Mouse (Mus musculus) macrophage (primary cell): ENCODE data around the gene Kmt2a. TPM values are rescaled to one million over a fixed set of nuclear protein-coding genes. Genes with fewer than 3 reads are reported as not detected.
A peak's percentile ranks its signal among the peaks of the same experiment; 100 is the strongest.

Experiments
- H3K27ac ChIP-seq: fragments of 350-480 bp; formaldehyde crosslinking; 2 replicates; pipeline ENCODE4 v1.9.0; 2021
- H3K36me3 ChIP-seq: fragments of 350-480 bp; formaldehyde crosslinking; 2 replicates; pipeline ENCODE4 v1.9.0; 2021; ENCODE audit errors: inconsistent target
- H3K4me3 ChIP-seq: fragments of 350-480 bp; formaldehyde crosslinking; 2 replicates; pipeline ENCODE4 v1.9.0; 2021; ENCODE audit errors: inconsistent target
- H3K79me2 ChIP-seq: fragments of 350-480 bp; formaldehyde crosslinking; 2 replicates; pipeline ENCODE4 v1.9.0; 2021; ENCODE audit errors: inconsistent target
- WGBS: methylation state at CpG from one replicate; pipeline ENCODE4 v1.1.7; 2026; ENCODE audit warnings: inconsistent platforms; ENCODE audit not compliant: missing documents; 5-methylcytosine and 5-hydroxymethylcytosine counted together
- polyA plus RNA-seq: library from polyadenylated mRNA; stranded (reverse); fragments of 250-400 nt; gene quantifications from 3 replicates; pipeline ENCODE4 v1.2.4, GENCODE M21; 2018; ENCODE audit warnings: inconsistent platforms

The Kmt2a gene
- polyA plus RNA-seq, 1 experiment from 2014 or later = 17.8 TPM

- H3K27ac ChIP-seq = no peak overlapping the region
- WGBS = 87% methylated on average over 6 of the region's 6 CpGs
- H3K79me2 ChIP-seq = no peaks in the 10 kb centered on the region
- no peak overlapping the region for H3K4me3 ChIP-seq
- H3K36me3 ChIP-seq = no peaks in the 10 kb centered on the region
These were observed 10.1 kb upstream of the Kmt2a start for GRCm38 (mm10) chr9:44891210-44891609.

- H3K36me3 ChIP-seq = no peaks in the 10 kb centered on the region
- 96% methylated on average over 2 of the region's 2 CpGs for WGBS
- no peak overlapping the region for H3K27ac ChIP-seq
- no peaks in the 10 kb centered on the region for H3K79me2 ChIP-seq
- H3K4me3 ChIP-seq = no peak overlapping the region
These were observed 9.0 kb upstream of the Kmt2a start for GRCm38 (mm10) chr9:44890122-44890521.

- H3K79me2 ChIP-seq = no peaks in the 10 kb centered on the region
- WGBS = 91% methylated on average over 7 of the region's 7 CpGs
- H3K4me3 ChIP-seq = no peak overlapping the region
- no peaks in the 10 kb centered on the region for H3K36me3 ChIP-seq
- no peak overlapping the region for H3K27ac ChIP-seq
These were observed 7.1 kb upstream of the Kmt2a start for GRCm38 (mm10) chr9:44888114-44888624.

GRCm38 (mm10) chr9:44882981-44883569, 2.0 kb upstream of the Kmt2a start:
- H3K79me2 ChIP-seq = peaks cover 27% of the 10 kb centered on the region
- H3K27ac ChIP-seq = no peak overlapping the region
- H3K36me3 ChIP-seq = no peaks in the 10 kb centered on the region
- H3K4me3 ChIP-seq = peak overlapping the region; percentile 71
- 3% methylated on average over 19 of the region's 21 CpGs for WGBS

GRCm38 (mm10) chr9:44882436-44882980, 1.4 kb upstream of the Kmt2a start:
- peak overlapping the region; percentile 71 for H3K4me3 ChIP-seq
- H3K27ac ChIP-seq = peak overlapping the region; percentile 85; the same call in 1 of the 2 replicates
- H3K36me3 ChIP-seq = no peaks in the 10 kb centered on the region
- under 1% methylated on average over 19 of the region's 27 CpGs for WGBS
- peaks cover 32% of the 10 kb centered on the region for H3K79me2 ChIP-seq

GRCm38 (mm10) chr9:44881941-44882435, 892 bp upstream of the Kmt2a start:
- peak overlapping the region; percentile 85 for H3K27ac ChIP-seq
- H3K4me3 ChIP-seq = peak overlapping the region; percentile 71
- WGBS = under 1% methylated on average over 29 of the region's 29 CpGs
- peaks cover 38% of the 10 kb centered on the region for H3K79me2 ChIP-seq
- no peaks in the 10 kb centered on the region for H3K36me3 ChIP-seq

- WGBS = under 1% methylated on average over 35 of the region's 44 CpGs
- peak overlapping the region; percentile 94 for H3K4me3 ChIP-seq
- peak overlapping the region; percentile 54 for H3K27ac ChIP-seq
- H3K79me2 ChIP-seq = peaks cover 52% of the 10 kb centered on the region
- no peaks in the 10 kb centered on the region for H3K36me3 ChIP-seq
These were observed 601 bp downstream of the Kmt2a start for GRCm38 (mm10) chr9:44880309-44881081.

GRCm38 (mm10) chr9:44879694-44880271, 1.3 kb downstream of the Kmt2a start:
- H3K27ac ChIP-seq = no peak overlapping the region
- whole genome bisulfite sequencing = 0% methylated on average over 13 of the region's 13 CpGs
- H3K4me3 ChIP-seq = peak overlapping the region; percentile 94
- H3K79me2 ChIP-seq = peaks cover 60% of the 10 kb centered on the region
- no peaks in the 10 kb centered on the region for H3K36me3 ChIP-seq

- WGBS = 12% methylated on average over 7 of the region's 9 CpGs
- Histone ChIP-seq H3K4me3 (peak overlapping the region; percentile 94), H3K27ac (no peak overlapping the region), H3K36me3 (no peaks in the 10 kb centered on the region), H3K79me2 (peaks cover 68% of the 10 kb centered on the region)
These were observed 2.2 kb downstream of the Kmt2a start for GRCm38 (mm10) chr9:44878776-44879500.

- Histone ChIP-seq H3K4me3 (no peak overlapping the region), H3K27ac (no peak overlapping the region), H3K36me3 (no peaks in the 10 kb centered on the region), H3K79me2 (peaks cover 81% of the 10 kb centered on the region)
- 98% methylated on average over 6 of the region's 7 CpGs for WGBS
These were observed 3.4 kb downstream of the Kmt2a start for GRCm38 (mm10) chr9:44877686-44878085.

GRCm38 (mm10) chr9:44875476-44875875, 5.6 kb downstream of the Kmt2a start:
- Histone ChIP-seq H3K27ac (no peak overlapping the region), H3K36me3 (no peaks in the 10 kb centered on the region), H3K79me2 (peaks cover 100% of the 10 kb centered on the region), H3K4me3 (no peak overlapping the region)
- 72% methylated on average over 7 of the region's 7 CpGs for WGBS

- Histone ChIP-seq H3K36me3 (no peaks in the 10 kb centered on the region), H3K27ac (no peak overlapping the region)
These were observed 6.9 kb downstream of the Kmt2a start for GRCm38 (mm10) chr9:44874198-44874597.

GRCm38 (mm10) chr9:44873665-44874064, 7.4 kb downstream of the Kmt2a start:
- Histone ChIP-seq H3K4me3 (no peak overlapping the region), H3K27ac (no peak overlapping the region), H3K79me2 (peaks cover 100% of the 10 kb centered on the region), H3K36me3 (no peaks in the 10 kb centered on the region)
- WGBS = 75% methylated on average over 5 of the region's 5 CpGs

More at GRCm38 (mm10) chr9:44874198-44874597, 6.9 kb downstream of the Kmt2a start:
- Histone ChIP-seq H3K4me3 (no peak overlapping the region), H3K79me2 (peaks cover 100% of the 10 kb centered on the region)
